Mouse (Mus musculus): ENCODE measurements around the gene Ifna7. TPM values are rescaled to one million over a fixed set of nuclear protein-coding genes. Genes with fewer than 3 reads are reported as not detected.

Ifna7 gene
- polyA plus RNA-seq, 1 experiment from 2014 or later, result not detected

DNA sequence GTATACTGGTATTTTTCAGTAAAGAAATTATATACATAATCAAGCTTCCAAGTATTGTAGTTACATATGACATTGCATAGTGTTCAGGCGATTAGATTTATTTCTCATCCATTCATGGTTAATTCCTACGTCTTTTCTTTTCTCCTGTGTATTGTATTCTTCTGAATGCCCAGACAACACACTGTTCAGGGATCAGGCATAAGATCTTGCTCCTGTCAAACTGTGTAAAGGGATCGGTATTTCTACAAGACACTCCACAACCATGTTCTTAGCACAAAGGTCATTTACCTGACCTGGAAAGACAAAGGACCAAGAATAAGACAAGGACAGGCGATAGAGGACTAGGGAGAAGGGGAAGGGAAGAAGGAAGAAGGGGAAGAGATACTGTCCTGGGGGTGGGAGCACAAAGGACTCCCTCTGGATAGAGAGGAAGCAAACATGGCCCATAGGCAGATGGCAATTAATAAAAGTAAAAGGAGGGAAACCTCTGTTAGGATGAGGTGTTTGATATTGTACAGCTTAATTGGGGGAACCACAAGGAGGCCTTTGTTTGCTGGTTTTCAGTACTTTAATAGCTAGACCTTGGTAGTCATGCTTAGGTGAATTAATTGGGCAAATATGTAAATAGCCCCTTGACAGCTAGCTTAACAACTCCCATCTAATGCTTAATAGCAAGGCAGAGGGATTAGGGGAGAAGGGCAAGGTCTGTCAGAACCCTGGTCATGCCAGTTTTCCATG, 35.2 kb downstream of the Ifna7 start:
- WGBS, result 69% methylated on average over 4 of the region's 4 CpGs
- no peak overlapping the region for H3K27ac ChIP-seq
- no peaks in the 10 kb centered on the region for H3K27me3 ChIP-seq (ENCODE audit: insufficient read depth, poor library complexity, severe bottlenecking)
- no peaks in the 10 kb centered on the region for H3K4me1 ChIP-seq
- DNase-seq (ENCODE audit: low spot score), result no peak
- no peak overlapping the region for H3K4me3 ChIP-seq
- no peaks in the 10 kb centered on the region for H3K36me3 ChIP-seq
- H3K9me3 ChIP-seq, result no peaks in the 10 kb centered on the region

GRCm38 (mm10) chr4:88859214-88859613, 43.2 kb downstream of the Ifna7 start:
- H3K36me3 ChIP-seq, result no peaks in the 10 kb centered on the region
- H3K27me3 ChIP-seq (ENCODE audit: insufficient read depth, poor library complexity, severe bottlenecking), result peaks cover 12% of the 10 kb centered on the region
- no peak overlapping the region for H3K27ac ChIP-seq
- no peak overlapping the region for H3K4me3 ChIP-seq
- no peak for DNase-seq (ENCODE audit: low spot score)
- peaks cover 6% of the 10 kb centered on the region; the same call in 1 of the 2 replicates for H3K4me1 ChIP-seq
- no peaks in the 10 kb centered on the region for H3K9me3 ChIP-seq

GRCm38 (mm10) chr4:88863309-88863708, 47.3 kb downstream of the Ifna7 start:
- WGBS, result 3% methylated on average over 7 of the region's 7 CpGs
- Histone ChIP-seq H3K27me3 (ENCODE audit: insufficient read depth, poor library complexity, severe bottlenecking) (peaks cover 32% of the 10 kb centered on the region), H3K4me1 (peaks cover 8% of the 10 kb centered on the region), H3K4me3 (no peak overlapping the region), H3K27ac (no peak overlapping the region), H3K9me3 (no peaks in the 10 kb centered on the region), H3K36me3 (no peaks in the 10 kb centered on the region)
- no peak for DNase-seq (ENCODE audit: low spot score)

DNA sequence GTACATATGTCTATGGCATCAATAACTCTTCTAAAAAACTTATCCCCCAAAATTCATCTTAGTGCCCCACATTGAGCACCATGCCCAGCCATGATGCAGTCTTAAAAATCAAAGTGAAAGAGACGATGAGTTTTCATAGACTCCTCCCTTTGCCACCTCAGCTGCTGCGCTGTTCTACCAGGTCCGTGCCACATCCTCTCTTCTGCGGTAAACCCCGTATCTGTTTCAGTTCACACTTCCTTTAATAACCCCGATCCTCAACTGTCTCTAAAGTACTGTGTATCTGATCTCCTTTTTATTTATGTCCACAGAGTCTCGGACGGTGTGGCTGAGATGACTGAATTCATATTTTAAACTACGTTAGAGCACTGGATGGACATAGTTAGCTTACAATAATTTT, 48.6 kb downstream of the Ifna7 start:
- Histone ChIP-seq H3K4me3 (no peak overlapping the region), H3K27ac (no peak overlapping the region), H3K27me3 (ENCODE audit: insufficient read depth, poor library complexity, severe bottlenecking) (peaks cover 32% of the 10 kb centered on the region), H3K9me3 (no peaks in the 10 kb centered on the region), H3K36me3 (no peaks in the 10 kb centered on the region), H3K4me1 (peaks cover 14% of the 10 kb centered on the region)
- DNase-seq (ENCODE audit: low spot score), result no peak
- WGBS, result 55% methylated on average over 9 of the region's 9 CpGs

DNA sequence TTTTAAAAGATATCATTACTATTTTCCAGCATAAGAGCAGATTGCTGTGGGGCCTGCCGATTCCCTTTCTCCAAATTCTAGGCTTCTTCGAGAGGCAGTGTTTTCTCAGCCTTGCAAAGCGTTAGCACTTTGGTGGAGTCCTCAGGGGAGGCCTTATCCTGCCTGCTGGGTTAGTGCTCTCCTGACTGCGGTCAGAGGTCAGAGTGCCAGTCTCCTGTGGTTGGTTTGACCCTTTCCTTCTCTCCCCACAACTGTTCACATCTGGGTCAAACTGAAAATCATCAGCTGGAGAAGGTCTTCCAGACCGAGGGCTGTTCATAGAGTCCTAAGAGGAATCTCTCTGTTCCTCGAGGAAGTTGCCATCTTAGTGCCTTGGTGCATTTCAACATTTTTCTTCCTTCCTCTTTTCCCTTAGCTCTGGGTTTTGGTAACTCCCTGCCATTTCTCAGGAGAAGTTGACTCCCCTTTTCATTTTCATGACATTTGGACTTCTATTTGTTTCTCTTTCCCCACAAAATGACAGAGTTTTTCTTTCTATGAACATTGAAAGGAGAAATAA, 49.1 kb downstream of the Ifna7 start:
- Histone ChIP-seq H3K36me3 (no peaks in the 10 kb centered on the region), H3K4me1 (peaks cover 14% of the 10 kb centered on the region), H3K4me3 (no peak overlapping the region), H3K27me3 (ENCODE audit: insufficient read depth, poor library complexity, severe bottlenecking) (peaks cover 32% of the 10 kb centered on the region), H3K9me3 (no peaks in the 10 kb centered on the region), H3K27ac (no peak overlapping the region)
- 31% methylated on average over 6 of the region's 6 CpGs for WGBS
- DNase-seq (ENCODE audit: low spot score), result no peak

Other genes with a start within 250 kb of the Ifna7 start
- gene Ifna14, start 244.4 kb upstream of the Ifna7 start, polyA plus RNA-seq (2016; fragmentation: Nextera tagmentation; extraction: Ambion mirVana), result not detected in 2 replicates
- gene Ifna9, start 223.8 kb upstream of the Ifna7 start, polyA plus RNA-seq (2016; fragmentation: Nextera tagmentation; extraction: Ambion mirVana), result not detected in 2 replicates
- not detected in 2 replicates for gene Ifna12, start 212.9 kb upstream of the Ifna7 start, polyA plus RNA-seq (2016; fragmentation: Nextera tagmentation; extraction: Ambion mirVana)
- not detected in 2 replicates for gene C87499, start 181.8 kb upstream of the Ifna7 start, polyA plus RNA-seq (2016; fragmentation: Nextera tagmentation; extraction: Ambion mirVana)
- not detected in 2 replicates for gene Ifna13, start 171.8 kb upstream of the Ifna7 start, polyA plus RNA-seq (2016; fragmentation: Nextera tagmentation; extraction: Ambion mirVana)
- not detected in 2 replicates for gene Ifna16, start 139.3 kb upstream of the Ifna7 start, polyA plus RNA-seq (2016; fragmentation: Nextera tagmentation; extraction: Ambion mirVana)
- not detected in 2 replicates for gene Ifna2, start 132.3 kb upstream of the Ifna7 start, polyA plus RNA-seq (2016; fragmentation: Nextera tagmentation; extraction: Ambion mirVana)
- gene Ifnab, start 124.9 kb upstream of the Ifna7 start, polyA plus RNA-seq (2016; fragmentation: Nextera tagmentation; extraction: Ambion mirVana), result not detected in 2 replicates
- gene Gm26566, start 94.4 kb upstream of the Ifna7 start, polyA plus RNA-seq (2016; fragmentation: Nextera tagmentation; extraction: Ambion mirVana), result 1.1 and 1.2 TPM in 2 replicates
- gene Klhl9, start 93.8 kb upstream of the Ifna7 start, polyA plus RNA-seq (2016; fragmentation: Nextera tagmentation; extraction: Ambion mirVana), result 83.9 and 88.7 TPM in 2 replicates
- gene Gm13271, start 61.4 kb upstream of the Ifna7 start, polyA plus RNA-seq (2016; fragmentation: Nextera tagmentation; extraction: Ambion mirVana), result 0.30 TPM in 1 of 2 replicates, not detected in the other
- gene Gm13283, start 56.1 kb upstream of the Ifna7 start, polyA plus RNA-seq (2016; fragmentation: Nextera tagmentation; extraction: Ambion mirVana), result 0.28 and 0.36 TPM in 2 replicates
- not detected in 2 replicates for gene Gm13290, start 42.4 kb upstream of the Ifna7 start, polyA plus RNA-seq (2016; fragmentation: Nextera tagmentation; extraction: Ambion mirVana)
- not detected in 2 replicates for gene Gm13289, start 39.3 kb upstream of the Ifna7 start, polyA plus RNA-seq (2016; fragmentation: Nextera tagmentation; extraction: Ambion mirVana)
- gene Gm13272, start 36.4 kb upstream of the Ifna7 start, polyA plus RNA-seq (2016; fragmentation: Nextera tagmentation; extraction: Ambion mirVana), result not detected in 2 replicates
- 0.21 TPM in 1 of 2 replicates, not detected in the other for gene Ifnz, start 34.1 kb upstream of the Ifna7 start, polyA plus RNA-seq (2016; fragmentation: Nextera tagmentation; extraction: Ambion mirVana)
- gene Gm13276, start 30.5 kb upstream of the Ifna7 start, polyA plus RNA-seq (2016; fragmentation: Nextera tagmentation; extraction: Ambion mirVana), result not detected in 2 replicates
- gene Gm13277, start 27.6 kb upstream of the Ifna7 start, polyA plus RNA-seq (2016; fragmentation: Nextera tagmentation; extraction: Ambion mirVana), result not detected in 2 replicates
- not detected in 2 replicates for gene Gm13278, start 24.7 kb upstream of the Ifna7 start, polyA plus RNA-seq (2016; fragmentation: Nextera tagmentation; extraction: Ambion mirVana)
- not detected in 2 replicates for gene Gm13275, start 21.7 kb upstream of the Ifna7 start, polyA plus RNA-seq (2016; fragmentation: Nextera tagmentation; extraction: Ambion mirVana)
- gene Gm13279, start 18.8 kb upstream of the Ifna7 start, polyA plus RNA-seq (2016; fragmentation: Nextera tagmentation; extraction: Ambion mirVana), result not detected in 2 replicates
- gene Gm13285, start 16.6 kb upstream of the Ifna7 start, polyA plus RNA-seq (2016; fragmentation: Nextera tagmentation; extraction: Ambion mirVana), result 0.34 and 0.79 TPM in 2 replicates
- gene Gm13287, start 13.0 kb upstream of the Ifna7 start, polyA plus RNA-seq (2016; fragmentation: Nextera tagmentation; extraction: Ambion mirVana), result not detected in 2 replicates
- gene Gm13288, start 10.7 kb upstream of the Ifna7 start, polyA plus RNA-seq (2016; fragmentation: Nextera tagmentation; extraction: Ambion mirVana), result not detected in 2 replicates
- gene Ifna11, start 3.7 kb downstream of the Ifna7 start, polyA plus RNA-seq (2016; fragmentation: Nextera tagmentation; extraction: Ambion mirVana), result not detected in 2 replicates
- gene Ifna6, start 11.2 kb downstream of the Ifna7 start, polyA plus RNA-seq (2016; fragmentation: Nextera tagmentation; extraction: Ambion mirVana), result not detected in 2 replicates
- not detected in 2 replicates for gene Ifna5, start 19.3 kb downstream of the Ifna7 start, polyA plus RNA-seq (2016; fragmentation: Nextera tagmentation; extraction: Ambion mirVana)
- gene Ifna4, start 25.6 kb downstream of the Ifna7 start, polyA plus RNA-seq (2016; fragmentation: Nextera tagmentation; extraction: Ambion mirVana), result not detected in 2 replicates
- not detected in 2 replicates for gene Ifna1, start 33.9 kb downstream of the Ifna7 start, polyA plus RNA-seq (2016; fragmentation: Nextera tagmentation; extraction: Ambion mirVana)
- not detected in 2 replicates for gene Ifne, start 64.0 kb downstream of the Ifna7 start, polyA plus RNA-seq (2016; fragmentation: Nextera tagmentation; extraction: Ambion mirVana)